11 mouse cellular contexts compared by ENCODE assay signal in genomic region chr9:107727041-107727440, GRCm38 (mm10). TPM values are rescaled to one million over a fixed set of nuclear protein-coding genes. Genes with fewer than 3 reads are reported as not detected.
DNase-seq lines count a peak whose midpoint lies in the region; ATAC-seq and TF ChIP-seq lines count a peak whose summit lies in the region.
"Had no signal": no experiment of that assay in that cellular context is flagged by ENCODE, and none has a peak within 500 bp of the region (broad histone marks: within the 10 kb centered on the region; RNA-seq: fewer than 3 reads in every experiment).

No protein-coding gene starts in this region.

- no peak for DNase-seq in kidney, adult 8-10 months
- DNase-seq in hindbrain, postnatal 0 days (ENCODE audit: low spot score): peak; percentile 59
- no peak for DNase-seq in right cerebral cortex, postnatal 36 days (ENCODE audit: low spot score in 2 of 2)
- no peak for DNase-seq in gastrocnemius, adult 8-10 months (ENCODE audit: low spot score in 2 of 2)
- DNase-seq: cerebellum, postnatal 36 days; heart, postnatal 36 days had no signal

- no peaks in the 10 kb centered on the region for H3K9me3 ChIP-seq in kidney, embryonic 14.5 days (ENCODE audit: control insufficient read depth, low read length)
- H3K9me3 ChIP-seq in embryonic facial prominence, embryonic 12.5 days: no peaks in the 10 kb centered on the region
- no peaks in the 10 kb centered on the region for H3K9me3 ChIP-seq in hindbrain, postnatal 0 days (ENCODE audit: low read length)
- H3K9me3 ChIP-seq in midbrain, embryonic 15.5 days: no peaks in the 10 kb centered on the region
- H3K9me3 ChIP-seq: forebrain, embryonic 13.5 days had no signal

- H3K27me3 ChIP-seq in kidney, embryonic 14.5 days (ENCODE audit: control insufficient read depth, insufficient read depth, low read length): no peaks in the 10 kb centered on the region
- no peaks in the 10 kb centered on the region for H3K27me3 ChIP-seq in embryonic facial prominence, embryonic 12.5 days
- no peaks in the 10 kb centered on the region for H3K27me3 ChIP-seq in hindbrain, postnatal 0 days (ENCODE audit: insufficient read depth, low read length)
- no peaks in the 10 kb centered on the region for H3K27me3 ChIP-seq in midbrain, embryonic 15.5 days (replicated peaks)
- H3K27me3 ChIP-seq: forebrain, embryonic 13.5 days had no signal

- no peaks in the 10 kb centered on the region for H3K36me3 ChIP-seq in kidney, embryonic 14.5 days (ENCODE audit: control insufficient read depth, insufficient read depth, low read length)
- no peaks in the 10 kb centered on the region for H3K36me3 ChIP-seq in embryonic facial prominence, embryonic 12.5 days
- H3K36me3 ChIP-seq in hindbrain, postnatal 0 days (ENCODE audit: insufficient read depth, low read length): no peaks in the 10 kb centered on the region
- H3K36me3 ChIP-seq in midbrain, embryonic 15.5 days (replicated peaks): no peaks in the 10 kb centered on the region

- H3K4me1 ChIP-seq in kidney, embryonic 14.5 days (ENCODE audit: control insufficient read depth, insufficient read depth, low read length): peaks cover 50% of the 10 kb centered on the region
- H3K4me1 ChIP-seq in embryonic facial prominence, embryonic 12.5 days: peaks cover 68% of the 10 kb centered on the region
- H3K4me1 ChIP-seq in hindbrain, postnatal 0 days (ENCODE audit: insufficient read depth, low read length): peaks cover 29% of the 10 kb centered on the region; the same call in 1 of the 2 replicates
- H3K4me1 ChIP-seq in midbrain, embryonic 15.5 days: peaks cover 73% of the 10 kb centered on the region

- H3K9ac ChIP-seq in kidney, embryonic 14.5 days (ENCODE audit: low read depth, low read length): no peak overlapping the region
- no peak overlapping the region for H3K9ac ChIP-seq in embryonic facial prominence, embryonic 12.5 days
- H3K9ac ChIP-seq in hindbrain, postnatal 0 days (replicated peaks; ENCODE audit: low read length): no peak overlapping the region
- no peak overlapping the region for H3K9ac ChIP-seq in midbrain, embryonic 15.5 days
- H3K9ac ChIP-seq: forebrain, embryonic 13.5 days had no signal

- no peak for ATAC-seq in kidney, embryonic 14.5 days (ENCODE audit: low FRiP score, low TSS enrichment)
- ATAC-seq in embryonic facial prominence, embryonic 12.5 days (ENCODE audit: insufficient number of reproducible peaks, insufficient read depth, low FRiP score, low TSS enrichment): no peak
- peak; percentile 36; the same call in 1 of the 2 replicates for ATAC-seq in hindbrain, postnatal 0 days
- ATAC-seq in midbrain, embryonic 15.5 days (replicated peaks): no peak
- ATAC-seq: forebrain, embryonic 13.5 days had no signal

- no peak overlapping the region for H3K4me3 ChIP-seq in kidney, embryonic 14.5 days (ENCODE audit: low read length)
- no peak overlapping the region for H3K4me3 ChIP-seq in embryonic facial prominence, embryonic 12.5 days
- H3K4me3 ChIP-seq in hindbrain, postnatal 0 days (ENCODE audit: low read length): no peak overlapping the region
- H3K4me3 ChIP-seq in midbrain, embryonic 15.5 days: no peak overlapping the region
- H3K4me3 ChIP-seq: forebrain, embryonic 13.5 days had no signal

- H3K4me2 ChIP-seq in kidney, embryonic 14.5 days (replicated peaks; ENCODE audit: low read depth, low read length): no peak overlapping the region
- no peak overlapping the region for H3K4me2 ChIP-seq in embryonic facial prominence, embryonic 12.5 days (replicated peaks)
- no peak overlapping the region for H3K4me2 ChIP-seq in hindbrain, postnatal 0 days (ENCODE audit: low read depth, low read length)
- no peak overlapping the region for H3K4me2 ChIP-seq in midbrain, embryonic 15.5 days
- H3K4me2 ChIP-seq: forebrain, embryonic 13.5 days had no signal

- H3K27ac ChIP-seq in kidney, embryonic 14.5 days (ENCODE audit: low read depth, low read length): peak overlapping the region; percentile 65; the same call in 1 of the 2 replicates
- peak overlapping the region; percentile 43; the same call in 1 of the 2 replicates for H3K27ac ChIP-seq in embryonic facial prominence, embryonic 12.5 days
- peak overlapping the region; percentile 56; the same call in 1 of the 2 replicates for H3K27ac ChIP-seq in hindbrain, postnatal 0 days
- H3K27ac ChIP-seq in midbrain, embryonic 15.5 days: peak overlapping the region; percentile 71
- H3K27ac ChIP-seq: forebrain, embryonic 13.5 days had no signal

- no peak for TF ChIP-seq CTCF in hindbrain, postnatal 0 days (IDR thresholded peaks at IDR 0.05; ENCODE audit: low read depth)

- 38% methylated on average over 3 of the region's 3 CpGs for WGBS in kidney, embryonic 14.5 days
- 39% methylated on average over 3 of the region's 3 CpGs for WGBS in embryonic facial prominence, embryonic 12.5 days
- 55% methylated on average over 3 of the region's 3 CpGs for WGBS in hindbrain, postnatal 0 days
- WGBS in midbrain, embryonic 15.5 days: 45% methylated on average over 3 of the region's 3 CpGs

RNA-seq across cellular contexts. Expression of gene Sema3f, which starts 16.8 kb away (rescaled TPM):
- polyA plus RNA-seq in kidney, embryonic 14.5 days (2014; fragmentation: Nextera tagmentation; extraction: Ambion mirVana): 32.4 and 38.4 TPM in 2 replicates
- polyA plus RNA-seq in embryonic facial prominence, embryonic 12.5 days (2016; fragmentation: Nextera tagmentation; extraction: Ambion mirVana): 52.4 and 53.1 TPM in 2 replicates
- total RNA-seq in hindbrain, postnatal 0 days (2014; rRNA removed): 65.4 and 81.3 TPM in 2 replicates
- 7.5 and 8.7 TPM in 2 replicates for polyA plus RNA-seq in hindbrain, postnatal 0 days (2015; fragmentation: Nextera tagmentation; extraction: Ambion mirVana)
- 26.0 and 31.2 TPM in 2 replicates for polyA plus RNA-seq in midbrain, embryonic 15.5 days (2015; fragmentation: Nextera tagmentation; extraction: Ambion mirVana)
- total RNA-seq in gastrocnemius, adult 8-10 months (2022): 1 to 10 TPM; 3.3 to 4.6 (median 4.3) TPM

RNA-seq across cellular contexts. Expression of gene Rbm5, which starts 43.8 kb away (rescaled TPM):
- 128 and 193 TPM in 2 replicates for polyA plus RNA-seq in kidney, embryonic 14.5 days (2014; fragmentation: Nextera tagmentation; extraction: Ambion mirVana)
- 232 and 261 TPM in 2 replicates for polyA plus RNA-seq in embryonic facial prominence, embryonic 12.5 days (2016; fragmentation: Nextera tagmentation; extraction: Ambion mirVana)
- total RNA-seq in hindbrain, postnatal 0 days (2014; rRNA removed): 85.5 and 149 TPM in 2 replicates
- polyA plus RNA-seq in hindbrain, postnatal 0 days (2015; fragmentation: Nextera tagmentation; extraction: Ambion mirVana): 142 and 148 TPM in 2 replicates
- polyA plus RNA-seq in midbrain, embryonic 15.5 days (2015; fragmentation: Nextera tagmentation; extraction: Ambion mirVana): 280 and 292 TPM in 2 replicates
- 10 to 100 TPM; 21.0 to 34.8 (median 26.8) TPM for total RNA-seq in gastrocnemius, adult 8-10 months (2022)

RNA-seq across cellular contexts. Expression of gene Gnat1, which starts 47.5 kb away (rescaled TPM):
- polyA plus RNA-seq in kidney, embryonic 14.5 days (2014; fragmentation: Nextera tagmentation; extraction: Ambion mirVana): 4.7 and 5.3 TPM in 2 replicates
- 1.4 and 3.0 TPM in 2 replicates for polyA plus RNA-seq in embryonic facial prominence, embryonic 12.5 days (2016; fragmentation: Nextera tagmentation; extraction: Ambion mirVana)
- 0.52 TPM in 1 of 2 replicates, not detected in the other for total RNA-seq in hindbrain, postnatal 0 days (2014; rRNA removed)
- polyA plus RNA-seq in hindbrain, postnatal 0 days (2015; fragmentation: Nextera tagmentation; extraction: Ambion mirVana): 2.4 and 2.7 TPM in 2 replicates
- polyA plus RNA-seq in midbrain, embryonic 15.5 days (2015; fragmentation: Nextera tagmentation; extraction: Ambion mirVana): 2.1 and 2.2 TPM in 2 replicates
- not detected for total RNA-seq in gastrocnemius, adult 8-10 months (2022)
- total RNA-seq: heart, postnatal 36 days; neutrophil, adult 5-6 weeks had no signal

RNA-seq across cellular contexts. Expression of gene Slc38a3, which starts 57.7 kb away (rescaled TPM):
- polyA plus RNA-seq in kidney, embryonic 14.5 days (2014; fragmentation: Nextera tagmentation; extraction: Ambion mirVana): 4.8 and 6.5 TPM in 2 replicates
- polyA plus RNA-seq in embryonic facial prominence, embryonic 12.5 days (2016; fragmentation: Nextera tagmentation; extraction: Ambion mirVana): 8.2 and 8.3 TPM in 2 replicates
- total RNA-seq in hindbrain, postnatal 0 days (2014; rRNA removed): 102 and 134 TPM in 2 replicates
- polyA plus RNA-seq in hindbrain, postnatal 0 days (2015; fragmentation: Nextera tagmentation; extraction: Ambion mirVana): 52.1 and 54.5 TPM in 2 replicates
- polyA plus RNA-seq in midbrain, embryonic 15.5 days (2015; fragmentation: Nextera tagmentation; extraction: Ambion mirVana): 31.8 and 40.4 TPM in 2 replicates
- 10 to 100 TPM; 37.4 to 49.3 (median 45.9) TPM for total RNA-seq in gastrocnemius, adult 8-10 months (2022)
- total RNA-seq: neutrophil, adult 5-6 weeks had no signal
